Mouse (Mus musculus) cortical plate, adult 2 months (tissue): ENCODE data around the gene Mpg.

Experiments used
- CTCF ChIP-seq: fragments of 200-500 bp; IDR thresholded peaks from 2 replicates; pipeline ENCODE4 v1.5.1; 2011; ENCODE audit warnings: mild to moderate bottlenecking, control low read depth, low read length; ENCODE audit not compliant: insufficient read depth; ENCODE audit errors: extremely low read depth
- POLR2A ChIP-seq: fragments of 200-500 bp; IDR thresholded peaks from 2 replicates; pipeline ENCODE4 v1.6.1; 2011; ENCODE audit warnings: mild to moderate bottlenecking, low read length, control low read depth; ENCODE audit not compliant: insufficient read depth; ENCODE audit errors: extremely low read depth

- TF ChIP-seq POLR2A = no peak
- TF ChIP-seq CTCF = no peak
These were observed 41.8 kb upstream of the Mpg start for GRCm38 (mm10) chr11:32184469-32184868.
